Mouse (Mus musculus) liver, postnatal 0 days (tissue): ENCODE data around the gene Dis3l2.
A peak's percentile ranks its signal among the peaks of the same experiment; 100 is the strongest.

Source experiments
- CTCF ChIP-seq: sonication (generic); IDR thresholded peaks from 2 replicates; pipeline ENCODE4 v1.5.1; 2016; ENCODE audit warnings: antibody characterized with exemption, low read depth
- EP300 ChIP-seq: IDR thresholded peaks from 2 replicates; pipeline ENCODE4 v1.6.1; 2016; ENCODE audit warnings: antibody characterized with exemption, low read depth, mild to moderate bottlenecking

GRCm38 (mm10) chr1:86700367-86700766 is 3.2 kb upstream of the Dis3l2 start:
- TF ChIP-seq EP300 (peak; percentile 20; the same call in 1 of the 2 replicates), CTCF (no peak)
